Mouse (Mus musculus): ENCODE measurements around the gene Mmd2.

The Mmd2 gene

GRCm38 (mm10) chr5:142605288-142605687 lies 3.3 kb downstream of the Mmd2 start:
- DNase-seq (ENCODE audit: low spot score), result no peak

GRCm38 (mm10) chr5:142604379-142604778 lies 4.2 kb downstream of the Mmd2 start:
- no peak for DNase-seq (ENCODE audit: low spot score)

- no peak for DNase-seq (ENCODE audit: low spot score)
These were observed 10.8 kb downstream of the Mmd2 start for GRCm38 (mm10) chr5:142597648-142598390.

- DNase-seq (ENCODE audit: low spot score), result no peak
These were observed 11.9 kb downstream of the Mmd2 start for GRCm38 (mm10) chr5:142596723-142597122.

GRCm38 (mm10) chr5:142595698-142596097 lies 12.9 kb downstream of the Mmd2 start:
- no peak for DNase-seq (ENCODE audit: low spot score)

GRCm38 (mm10) chr5:142590953-142591616 lies 17.5 kb downstream of the Mmd2 start:
- DNase-seq (ENCODE audit: low spot score), result no peak

- DNase-seq (ENCODE audit: low spot score), result no peak
These were observed 24.9 kb downstream of the Mmd2 start for GRCm38 (mm10) chr5:142583616-142584126.

GRCm38 (mm10) chr5:142581517-142581916 lies 27.1 kb downstream of the Mmd2 start:
- DNase-seq (ENCODE audit: low spot score), result peak; percentile 24

- DNase-seq (ENCODE audit: low spot score), result no peak
These were observed 30.4 kb downstream of the Mmd2 start for GRCm38 (mm10) chr5:142578192-142578591.

GRCm38 (mm10) chr5:142576832-142577231 lies 31.8 kb downstream of the Mmd2 start:
- no peak for DNase-seq (ENCODE audit: low spot score)

- DNase-seq (ENCODE audit: low spot score), result no peak
These were observed 34.1 kb downstream of the Mmd2 start for GRCm38 (mm10) chr5:142574323-142575057.

- DNase-seq (ENCODE audit: low spot score), result no peak
These were observed 44.0 kb downstream of the Mmd2 start for GRCm38 (mm10) chr5:142564606-142565005.

- no peak for DNase-seq (ENCODE audit: low spot score)
These were observed 48.3 kb downstream of the Mmd2 start for GRCm38 (mm10) chr5:142560261-142560660.

GRCm38 (mm10) chr5:142557397-142558067 lies 51.1 kb downstream of the Mmd2 start:
- peak; percentile 60 for DNase-seq (ENCODE audit: low spot score)

- no peak for DNase-seq (ENCODE audit: low spot score)
These were observed 51.9 kb downstream of the Mmd2 start for GRCm38 (mm10) chr5:142556721-142557120.

GRCm38 (mm10) chr5:142555866-142556265 lies 52.7 kb downstream of the Mmd2 start:
- DNase-seq (ENCODE audit: low spot score), result no peak

- peak; percentile 78 for DNase-seq (ENCODE audit: low spot score)
These were observed 57.6 kb downstream of the Mmd2 start, which contains the start of gene Radil for GRCm38 (mm10) chr5:142550706-142551652. Radil (minus strand) TSS chr5:142551098.

- no peak for DNase-seq (ENCODE audit: low spot score)
These were observed 58.5 kb downstream of the Mmd2 start for GRCm38 (mm10) chr5:142549961-142550705.

GRCm38 (mm10) chr5:142549441-142549840 lies 59.2 kb downstream of the Mmd2 start:
- DNase-seq (ENCODE audit: low spot score), result no peak

GRCm38 (mm10) chr5:142547066-142547465 lies 61.5 kb downstream of the Mmd2 start:
- DNase-seq (ENCODE audit: low spot score), result no peak
